Comparison of ENCODE assay signal across 10 mouse cellular contexts in the genomic region with DNA sequence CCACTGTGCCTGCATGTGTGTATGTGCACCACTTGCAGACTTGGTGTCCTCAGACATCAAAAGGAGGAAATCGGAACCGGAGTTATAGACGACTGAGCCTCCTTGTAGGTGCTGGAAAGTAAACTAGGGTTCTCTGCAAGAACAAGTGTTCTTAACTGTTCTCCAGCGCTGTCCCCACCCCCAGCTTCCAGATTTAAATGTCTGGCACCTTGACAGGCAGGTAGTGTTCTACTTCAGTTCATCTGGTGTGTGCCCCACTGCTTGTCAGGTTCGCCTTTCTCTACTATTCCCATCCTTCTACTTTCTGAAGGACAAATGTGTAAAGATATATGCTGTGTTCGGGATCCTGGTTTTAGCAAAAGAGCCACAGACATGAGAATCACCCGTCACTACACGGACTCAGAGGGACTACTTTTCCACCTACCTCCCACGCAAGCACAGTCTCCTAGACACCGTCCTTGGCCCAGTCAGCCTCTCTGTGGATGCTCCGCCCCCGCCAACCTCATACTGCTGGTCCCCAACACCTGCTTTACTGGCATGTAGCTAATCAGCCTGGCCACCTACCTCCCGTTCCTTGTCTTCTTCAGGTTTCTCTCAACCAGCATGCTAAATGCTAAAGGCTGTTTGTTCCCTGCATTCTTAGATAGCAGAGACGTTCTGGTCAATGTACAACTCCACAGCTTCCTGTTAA. TPM values are rescaled to one million over a fixed set of nuclear protein-coding genes. Genes with fewer than 3 reads are reported as not detected.
DNase-seq lines count a peak whose midpoint lies in the region; ATAC-seq and TF ChIP-seq lines count a peak whose summit lies in the region.
"Had no signal": no experiment of that assay in that cellular context is flagged by ENCODE, and none has a peak within 500 bp of the region (broad histone marks: within the 10 kb centered on the region; RNA-seq: fewer than 3 reads in every experiment).

No protein-coding gene starts in this region.

- no peak overlapping the region for H3K4me2 ChIP-seq in forebrain, embryonic 15.5 days (replicated peaks)
- no peak overlapping the region for H3K4me2 ChIP-seq in forebrain, embryonic 14.5 days (ENCODE audit: low read length)
- H3K4me2 ChIP-seq: embryonic facial prominence, embryonic 12.5 days; limb, embryonic 13.5 days had no signal

- 39% methylated on average over 14 of the region's 14 CpGs for WGBS in heart, adult 2 months
- 93% methylated on average over 14 of the region's 14 CpGs for WGBS in forebrain, embryonic 15.5 days
- WGBS in forebrain, embryonic 14.5 days, result 90% methylated on average over 14 of the region's 14 CpGs

- peaks cover 25% of the 10 kb centered on the region for H3K4me1 ChIP-seq in heart, adult 2 months (ENCODE audit: control insufficient read depth, insufficient read depth, low read length)
- H3K4me1 ChIP-seq in bone marrow macrophage, adult 2 months (ENCODE audit: control insufficient read depth, insufficient read depth, low read length), result peaks cover 57% of the 10 kb centered on the region
- H3K4me1 ChIP-seq in forebrain, embryonic 15.5 days, result peaks cover 16% of the 10 kb centered on the region
- peaks cover 5% of the 10 kb centered on the region for H3K4me1 ChIP-seq in forebrain, embryonic 14.5 days (ENCODE audit: control insufficient read depth, insufficient read depth, low read length)

- peaks cover under 1% of the 10 kb centered on the region for H3K79me2 ChIP-seq in heart, adult 2 months (replicated peaks; ENCODE audit: control insufficient read depth, insufficient read depth, low read length)

- ATAC-seq in forebrain, embryonic 15.5 days (replicated peaks), result no peak
- no peak for ATAC-seq in forebrain, embryonic 14.5 days

- H3K9me3 ChIP-seq in forebrain, embryonic 15.5 days, result no peaks in the 10 kb centered on the region
- H3K9me3 ChIP-seq in forebrain, embryonic 14.5 days (replicated peaks; ENCODE audit: control insufficient read depth, low read length), result no peaks in the 10 kb centered on the region
- H3K9me3 ChIP-seq: embryonic facial prominence, embryonic 12.5 days; limb, embryonic 13.5 days had no signal

- H3K36me3 ChIP-seq in heart, adult 2 months (ENCODE audit: control insufficient read depth, insufficient read depth, low read length), result no peaks in the 10 kb centered on the region; the same call in none of the 2 replicates
- 0 out of 2 replicates have a peak, but pooled peaks cover 8% of the 10 kb centered on the region for H3K36me3 ChIP-seq in forebrain, embryonic 15.5 days
- H3K36me3 ChIP-seq in forebrain, embryonic 14.5 days (ENCODE audit: control insufficient read depth, insufficient read depth, low read length), result peaks cover 14% of the 10 kb centered on the region; the same call in 1 of the 2 replicates

- intact Hi-C loops in heart, adult 2 months (cut with DNase I), result no loop called here

- H3K27me3 ChIP-seq in heart, adult 2 months (ENCODE audit: control insufficient read depth, insufficient read depth, low read length), result no peaks in the 10 kb centered on the region
- H3K27me3 ChIP-seq in forebrain, embryonic 15.5 days, result no peaks in the 10 kb centered on the region
- H3K27me3 ChIP-seq in forebrain, embryonic 14.5 days (replicated peaks; ENCODE audit: control insufficient read depth, insufficient read depth, low read length), result no peaks in the 10 kb centered on the region
- H3K27me3 ChIP-seq: embryonic facial prominence, embryonic 12.5 days; limb, embryonic 13.5 days had no signal

- H3K27ac ChIP-seq in heart, adult 2 months, result peak overlapping the region; percentile 86
- H3K27ac ChIP-seq in bone marrow macrophage, adult 2 months (ENCODE audit: insufficient read depth, low read depth, low read length), result peak overlapping the region; percentile 96
- H3K27ac ChIP-seq in forebrain, embryonic 15.5 days (replicated peaks), result no peak overlapping the region
- H3K27ac ChIP-seq in forebrain, embryonic 14.5 days (ENCODE audit: low read depth, low read length), result no peak overlapping the region
- H3K27ac ChIP-seq: embryonic facial prominence, embryonic 12.5 days; limb, embryonic 13.5 days had no signal

- no peak for TF ChIP-seq POLR2A in heart, adult 2 months (IDR thresholded peaks at IDR 0.05; ENCODE audit: insufficient read depth, low read depth, low read length)
- TF ChIP-seq POLR2A in bone marrow macrophage, adult 2 months (IDR thresholded peaks at IDR 0.05; ENCODE audit: borderline replicate concordance, low read depth, low read length), result no peak

- TF ChIP-seq CTCF in heart, adult 2 months (IDR thresholded peaks at IDR 0.05), result no peak
- TF ChIP-seq CTCF in bone marrow macrophage, adult 2 months (IDR thresholded peaks at IDR 0.05; ENCODE audit: low read depth, low read length), result no peak

- H3K4me3 ChIP-seq in heart, adult 2 months, result peak overlapping the region; percentile 17
- H3K4me3 ChIP-seq in bone marrow macrophage, adult 2 months (ENCODE audit: insufficient read depth, low read length), result peak overlapping the region; percentile 69
- H3K4me3 ChIP-seq in forebrain, embryonic 15.5 days, result no peak overlapping the region
- H3K4me3 ChIP-seq in forebrain, embryonic 14.5 days (ENCODE audit: low read depth, low read length), result no peak overlapping the region
- H3K4me3 ChIP-seq: embryonic facial prominence, embryonic 12.5 days; limb, embryonic 13.5 days had no signal

- no peak for TF ChIP-seq EP300 in heart, adult 2 months (IDR thresholded peaks at IDR 0.05; ENCODE audit: insufficient read depth, low read depth, low read length)

- peak; percentile 30 to 32 for DNase-seq in heart, adult 2 months
- DNase-seq in heart, adult 8-10 months (ENCODE audit: low spot score), result no peak
- peak; percentile 41 to 48 for DNase-seq in kidney, adult 8-10 months
- DNase-seq in lung, postnatal 10 days, result peak; percentile 33
- no peak for DNase-seq in forebrain, embryonic 14.5 days (ENCODE audit: low spot score)
- DNase-seq in embryo, embryonic 9.5 days (ENCODE audit: extremely low spot score), result no peak

- H3K9ac ChIP-seq in heart, adult 2 months (ENCODE audit: low read depth, low read length), result peak overlapping the region; percentile 7
- H3K9ac ChIP-seq in forebrain, embryonic 15.5 days (replicated peaks), result no peak overlapping the region
- H3K9ac ChIP-seq in forebrain, embryonic 14.5 days (ENCODE audit: low read length), result no peak overlapping the region
- H3K9ac ChIP-seq: embryonic facial prominence, embryonic 12.5 days; limb, embryonic 13.5 days had no signal

RNA-seq across cellular contexts. Expression of gene Rab40c, which starts 6.2 kb away (rescaled TPM):
- total RNA-seq in heart, adult 2 months (2021), result 10 to 100 TPM; 15.2 to 17.6 TPM
- 20.5 and 33.8 TPM in 2 replicates for polyA plus RNA-seq in heart, adult 2 months (2012; rRNA removed)
- 10 to 100 TPM; 17.3 to 20.1 (median 17.7) TPM for total RNA-seq in heart, adult 8-10 months (2022)
- 30.0 and 32.8 TPM in 2 replicates for polyA plus RNA-seq in bone marrow macrophage, adult 2 months (2012; ENCODE audit: insufficient read depth, insufficient read length, missing spikeins)
- polyA plus RNA-seq in forebrain, embryonic 15.5 days (2015; fragmentation: Nextera tagmentation; extraction: Ambion mirVana), result 50.8 and 52.6 TPM in 2 replicates
- polyA plus RNA-seq in forebrain, embryonic 14.5 days (2014; fragmentation: Nextera tagmentation; extraction: Ambion mirVana), result 31.6 and 33.3 TPM in 2 replicates

RNA-seq across cellular contexts. Expression of gene Pigq, which starts 31.4 kb away (rescaled TPM):
- 10 to 100 TPM; 40.8 to 48.7 TPM for total RNA-seq in heart, adult 2 months (2021)
- polyA plus RNA-seq in heart, adult 2 months (2012; rRNA removed), result 74.7 and 115 TPM in 2 replicates
- total RNA-seq in heart, adult 8-10 months (2022), result 10 to 100 TPM; 37.3 to 48.3 (median 47.8) TPM
- 51.1 and 53.4 TPM in 2 replicates for polyA plus RNA-seq in bone marrow macrophage, adult 2 months (2012; ENCODE audit: insufficient read depth, insufficient read length, missing spikeins)
- polyA plus RNA-seq in forebrain, embryonic 15.5 days (2015; fragmentation: Nextera tagmentation; extraction: Ambion mirVana), result 51.7 and 53.4 TPM in 2 replicates
- 49.5 and 52.6 TPM in 2 replicates for polyA plus RNA-seq in forebrain, embryonic 14.5 days (2014; fragmentation: Nextera tagmentation; extraction: Ambion mirVana)

RNA-seq across cellular contexts. Expression of gene Nhlrc4, which starts 31.4 kb away (rescaled TPM):
- total RNA-seq in heart, adult 2 months (2021), result under 1 TPM; 0.10 to 0.30 TPM
- polyA plus RNA-seq in heart, adult 2 months (2012; rRNA removed), result 0.15 and 2.8 TPM in 2 replicates
- total RNA-seq in heart, adult 8-10 months (2022), result under 1 TPM in 1 of 4 experiments, not detected in 3; 0.41 TPM
- not detected in 2 replicates for polyA plus RNA-seq in bone marrow macrophage, adult 2 months (2012; ENCODE audit: insufficient read depth, insufficient read length, missing spikeins)
- not detected in 2 replicates for polyA plus RNA-seq in forebrain, embryonic 15.5 days (2015; fragmentation: Nextera tagmentation; extraction: Ambion mirVana)
- polyA plus RNA-seq in forebrain, embryonic 14.5 days (2014; fragmentation: Nextera tagmentation; extraction: Ambion mirVana), result not detected in 2 replicates
- polyA plus RNA-seq: limb, embryonic 13.5 days had no signal

RNA-seq across cellular contexts. Expression of gene Wfikkn1, which starts 32.7 kb away (rescaled TPM):
- total RNA-seq in heart, adult 2 months (2021), result under 1 TPM; 0.50 to 0.82 TPM
- 0.29 and 0.44 TPM in 2 replicates for polyA plus RNA-seq in heart, adult 2 months (2012; rRNA removed)
- under 1 TPM; 0.44 to 0.57 (median 0.51) TPM for total RNA-seq in heart, adult 8-10 months (2022)
- polyA plus RNA-seq in bone marrow macrophage, adult 2 months (2012; ENCODE audit: insufficient read depth, insufficient read length, missing spikeins), result 0.84 and 1.4 TPM in 2 replicates
- polyA plus RNA-seq in forebrain, embryonic 15.5 days (2015; fragmentation: Nextera tagmentation; extraction: Ambion mirVana), result 0.55 and 0.60 TPM in 2 replicates
- 0.36 and 0.47 TPM in 2 replicates for polyA plus RNA-seq in forebrain, embryonic 14.5 days (2014; fragmentation: Nextera tagmentation; extraction: Ambion mirVana)

RNA-seq across cellular contexts. Expression of gene Mettl26, which starts 38.5 kb away (rescaled TPM):
- total RNA-seq in heart, adult 2 months (2021), result 10 to 100 TPM; 12.7 TPM
- 24.8 and 30.5 TPM in 2 replicates for polyA plus RNA-seq in heart, adult 2 months (2012; rRNA removed)
- 10 to 100 TPM; 13.6 to 16.8 (median 14.5) TPM for total RNA-seq in heart, adult 8-10 months (2022)
- polyA plus RNA-seq in bone marrow macrophage, adult 2 months (2012; ENCODE audit: insufficient read depth, insufficient read length, missing spikeins), result 16.1 and 17.0 TPM in 2 replicates
- polyA plus RNA-seq in forebrain, embryonic 15.5 days (2015; fragmentation: Nextera tagmentation; extraction: Ambion mirVana), result 61.8 and 62.0 TPM in 2 replicates
- polyA plus RNA-seq in forebrain, embryonic 14.5 days (2014; fragmentation: Nextera tagmentation; extraction: Ambion mirVana), result 60.5 and 66.0 TPM in 2 replicates

Comparison
In these comparisons a context has a peak if more than half of its experiments do, and no peak if none do; other contexts are left out.
1. DNase-seq: peak in heart, adult 2 months (2 of 2), kidney, adult 8-10 months (2 of 2) and lung, postnatal 10 days (single experiment); none in heart, adult 8-10 months (single experiment), forebrain, embryonic 14.5 days (single experiment) and embryo, embryonic 9.5 days (single experiment).
2. H3K27ac ChIP-seq: peak in heart, adult 2 months (single experiment) and bone marrow macrophage, adult 2 months (single experiment); none in forebrain, embryonic 15.5 days (single experiment) and forebrain, embryonic 14.5 days (single experiment).
3. H3K4me3 ChIP-seq: peak in heart, adult 2 months (single experiment) and bone marrow macrophage, adult 2 months (single experiment); none in forebrain, embryonic 15.5 days (single experiment) and forebrain, embryonic 14.5 days (single experiment).